Mouse (Mus musculus) ES-Bruce4 (cell line): ENCODE measurements at regions not wholly inside any gene's neighbourhood (a gene's known extent, or its start where the extent isn't known, plus 50 kb on each side); places are given as distances from the start of the nearest gene placed in this dataset.

Experiments
- CTCF ChIP-seq: IDR thresholded peaks from one replicate; pipeline ENCODE4 v1.8.1; 2011; ENCODE audit warnings: low read depth, low read length
- EP300 ChIP-seq: IDR thresholded peaks from 2 replicates; pipeline ENCODE4 v1.6.1; 2011; ENCODE audit warnings: low read depth, low read length; ENCODE audit not compliant: insufficient read depth
- POLR2A ChIP-seq: IDR thresholded peaks from one replicate; pipeline ENCODE4 v1.8.1; 2011; ENCODE audit warnings: low read length; ENCODE audit not compliant: insufficient read depth

DNA sequence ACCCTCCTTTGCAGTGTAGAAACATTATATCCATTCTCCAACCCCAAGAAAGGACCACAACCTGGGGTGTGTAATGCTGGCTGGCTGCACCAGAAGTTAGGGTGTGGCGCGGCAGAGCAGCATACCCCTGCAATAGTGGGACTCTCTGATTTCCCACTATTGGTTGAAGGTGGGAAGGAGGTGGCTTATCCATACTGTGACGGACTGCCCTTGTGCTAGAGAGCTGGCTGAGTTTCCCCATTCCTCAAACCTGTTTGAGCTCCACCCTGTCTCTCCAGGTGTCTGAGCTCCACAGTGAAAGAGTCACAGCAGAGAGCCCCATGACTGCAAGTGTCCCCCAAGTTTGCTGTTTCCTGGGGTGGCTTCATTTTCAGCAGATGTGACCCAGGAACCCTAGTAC, 79.6 kb downstream of the Sik1 start:
- TF ChIP-seq CTCF (no peak), EP300 (no peak), POLR2A (no peak)
